Mouse (Mus musculus) skeletal muscle tissue, adult 2 months (tissue): Measurements from ENCODE around the gene Pecam1.
"Not testable (repeated sequence)": the region's sequence is repeated elsewhere in the genome, so short reads cannot be mapped to it uniquely, and the experiment has no call there.

Experiments used
- DNase-seq: peaks from one replicate; pipeline ENCODE4 v3.0.0-alpha.2; 2012; ENCODE audit warnings: low read depth, low spot score

The Pecam1 gene

DNA sequence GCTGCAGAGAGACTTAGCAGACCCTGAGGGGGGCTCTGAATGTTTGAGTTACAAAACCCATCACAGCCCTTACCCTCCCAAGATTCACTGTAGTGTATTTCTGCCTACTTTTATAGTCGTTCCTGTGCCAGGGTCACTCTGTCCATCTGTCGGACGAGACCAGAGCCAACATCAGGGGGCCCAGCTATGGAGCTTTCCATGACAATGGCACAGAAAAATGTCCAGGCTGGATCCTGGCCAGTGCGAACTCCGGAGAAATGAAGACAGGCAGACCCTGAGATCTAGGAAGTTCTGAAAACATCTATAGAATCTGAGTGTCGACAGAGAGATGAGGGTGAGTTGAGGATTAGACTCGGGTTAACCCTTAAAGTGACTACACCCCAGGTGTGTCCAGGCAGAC lies 82.1 kb downstream of the Pecam1 start:
- no peak for DNase-seq

DNA sequence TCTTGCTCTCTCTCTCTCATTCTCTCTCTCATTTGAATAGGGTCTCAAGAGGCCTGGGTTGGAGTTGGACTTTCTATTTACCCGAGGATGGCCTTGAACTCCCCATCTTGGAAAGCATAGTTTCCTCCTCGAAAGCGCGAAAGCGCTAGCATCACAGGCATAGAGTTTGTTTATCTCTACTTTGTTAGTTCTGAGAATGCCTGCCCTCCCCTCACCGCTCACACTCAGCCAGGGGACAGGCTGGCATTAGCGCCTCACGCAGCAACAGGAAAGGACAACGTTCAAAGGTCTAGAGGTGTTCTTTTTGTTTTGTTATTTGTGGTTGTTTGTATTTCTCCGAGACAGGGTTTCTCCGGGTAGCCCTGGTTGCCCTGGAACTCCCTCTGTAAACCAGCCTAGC lies 82.6 kb downstream of the Pecam1 start:
- DNase-seq = no peak

DNA sequence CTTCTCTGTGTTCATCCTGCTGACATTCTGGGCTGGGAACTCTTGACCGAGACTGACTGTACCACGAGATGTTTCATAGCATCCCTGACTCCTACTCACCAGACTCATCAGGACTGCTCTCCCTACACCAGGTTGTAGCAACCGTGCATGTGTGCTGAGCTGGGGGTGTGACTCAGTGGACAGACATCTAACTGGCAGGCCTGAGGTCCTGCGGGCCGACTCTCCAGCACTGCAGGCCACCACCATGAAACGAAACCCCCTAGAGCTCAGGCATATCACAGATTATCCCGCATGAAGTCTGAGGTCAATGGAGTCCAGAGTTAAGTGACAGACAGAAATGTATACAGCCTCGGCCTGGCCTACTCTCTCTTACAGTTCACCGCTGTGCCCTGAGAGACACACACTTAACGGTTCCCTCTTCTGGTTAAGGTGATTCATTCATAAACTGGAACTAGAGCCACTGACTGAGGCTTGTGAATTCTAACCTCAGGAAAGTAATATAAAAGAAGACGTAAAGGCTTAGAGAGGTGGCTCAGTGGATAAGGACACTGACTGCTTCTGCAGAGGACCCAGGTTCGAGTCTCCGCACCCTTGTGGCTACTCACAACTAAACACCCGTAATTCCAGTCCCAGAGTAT lies 83.8 kb downstream of the Pecam1 start:
- DNase-seq = no peak

DNA sequence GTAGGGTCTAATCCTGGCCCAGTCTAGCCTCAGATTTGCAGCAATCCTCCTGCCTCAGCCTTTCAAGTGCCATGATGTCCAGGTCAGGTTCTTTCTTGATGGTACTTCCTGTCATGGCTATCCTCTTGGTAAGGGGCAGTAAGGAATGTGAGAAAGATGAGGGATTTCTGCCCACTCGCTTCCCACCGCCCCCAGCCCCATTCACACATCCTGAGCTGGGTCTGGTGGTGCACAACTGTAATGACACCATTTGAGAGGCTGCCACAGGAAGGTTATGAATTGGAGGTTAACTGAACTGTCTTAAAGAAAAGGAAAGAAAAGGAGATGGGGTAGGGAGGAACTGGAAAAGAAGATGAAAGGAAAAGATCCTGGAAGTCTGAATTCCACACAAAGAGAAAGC lies 84.6 kb downstream of the Pecam1 start:
- no peak for DNase-seq

DNA sequence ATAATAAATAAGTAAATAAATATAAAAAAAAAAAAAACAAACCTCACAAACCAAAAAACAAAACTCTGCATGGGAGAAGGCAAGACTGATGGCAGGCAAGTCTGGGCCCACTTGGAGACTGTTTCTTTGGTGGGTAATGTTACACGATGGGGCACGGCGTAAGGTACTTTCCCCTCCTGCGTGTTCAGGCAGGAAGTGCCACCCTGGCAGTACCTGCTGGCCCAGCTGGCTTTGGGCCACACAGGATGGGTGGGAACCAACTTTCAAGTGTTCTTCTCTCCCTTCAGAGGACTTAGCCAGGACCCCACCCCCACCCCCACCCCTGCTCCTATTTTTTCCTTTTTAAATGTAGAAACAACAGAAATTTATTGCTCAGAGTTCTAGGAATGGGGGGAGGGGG lies 85.1 kb downstream of the Pecam1 start:
- no peak for DNase-seq

DNA sequence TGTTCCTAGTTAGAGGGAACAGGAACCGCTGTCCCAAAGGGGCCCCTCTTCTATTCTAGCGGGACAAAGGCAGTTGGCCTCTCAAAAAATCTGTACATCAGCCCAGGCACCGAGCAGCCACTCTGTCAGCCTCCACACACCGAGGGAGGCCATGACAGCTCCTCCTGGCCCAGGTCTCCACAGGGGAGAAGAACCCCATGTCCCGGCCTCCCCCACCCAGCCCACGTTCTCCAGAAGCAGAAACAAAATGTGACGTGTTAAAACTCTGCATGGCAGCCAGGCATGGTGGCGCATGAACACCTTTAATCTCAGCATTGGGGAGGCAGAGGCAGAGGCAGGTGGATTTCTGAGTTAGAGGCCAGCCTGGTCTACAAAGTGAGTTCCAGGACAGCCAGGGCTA lies 85.7 kb downstream of the Pecam1 start:
- DNase-seq = no peak

DNA sequence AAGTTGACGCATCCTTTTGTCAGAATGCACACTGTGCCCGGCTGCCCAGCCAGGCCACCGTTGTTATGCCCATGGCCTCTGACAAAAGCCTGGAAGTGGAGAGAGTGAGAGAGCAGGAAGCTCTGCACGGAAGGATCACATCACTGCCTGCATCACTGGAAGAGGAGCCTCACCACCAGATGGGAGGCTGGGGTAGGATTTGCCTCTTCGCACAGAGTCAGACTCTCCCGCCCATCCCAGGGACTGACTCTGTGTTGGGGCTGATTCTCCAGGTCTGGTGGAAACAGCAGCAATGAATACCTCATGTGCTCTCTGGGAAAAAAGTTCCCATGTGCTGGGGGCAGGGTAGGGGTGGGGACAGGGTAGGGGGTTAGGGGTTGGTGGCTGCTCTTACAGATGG lies 86.6 kb downstream of the Pecam1 start:
- DNase-seq = no peak

DNA sequence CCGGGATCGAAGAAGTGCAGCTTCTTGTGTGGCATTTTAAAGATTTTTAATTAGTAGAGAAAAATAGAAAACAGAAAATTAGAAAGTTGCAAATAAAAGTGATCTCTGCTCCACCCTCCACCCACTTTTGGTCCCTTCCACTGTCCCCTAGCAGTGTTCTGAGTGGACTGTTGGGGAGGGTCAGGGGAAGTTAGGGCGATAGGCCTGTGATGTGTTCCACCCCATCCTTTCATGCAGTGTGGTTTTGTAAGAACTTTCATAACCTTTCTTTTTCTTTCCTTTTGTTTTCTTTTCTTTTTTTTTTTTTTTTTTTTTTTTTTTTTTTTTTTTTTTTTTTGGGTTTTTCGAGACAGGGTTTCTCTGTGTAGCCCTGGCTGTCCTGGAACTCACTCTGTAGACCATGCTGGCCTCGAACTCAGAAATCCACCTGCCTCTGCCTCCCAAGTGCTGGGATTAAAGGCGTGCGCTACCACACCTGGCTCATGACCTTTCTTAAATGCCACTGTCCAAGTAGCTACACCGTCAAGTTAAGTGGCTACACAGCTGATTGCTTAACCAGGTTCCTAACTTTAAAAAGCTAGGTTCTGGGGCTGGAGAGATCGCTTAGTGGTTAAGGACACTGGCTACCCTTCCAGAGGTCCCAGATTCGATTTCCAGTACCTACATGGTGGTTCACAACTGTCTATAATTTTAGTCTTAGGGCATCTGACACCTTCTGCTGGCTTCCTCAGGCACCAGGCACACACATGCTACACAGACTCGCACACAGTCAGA lies 87.6 kb downstream of the Pecam1 start:
- DNase-seq = no peak

DNA sequence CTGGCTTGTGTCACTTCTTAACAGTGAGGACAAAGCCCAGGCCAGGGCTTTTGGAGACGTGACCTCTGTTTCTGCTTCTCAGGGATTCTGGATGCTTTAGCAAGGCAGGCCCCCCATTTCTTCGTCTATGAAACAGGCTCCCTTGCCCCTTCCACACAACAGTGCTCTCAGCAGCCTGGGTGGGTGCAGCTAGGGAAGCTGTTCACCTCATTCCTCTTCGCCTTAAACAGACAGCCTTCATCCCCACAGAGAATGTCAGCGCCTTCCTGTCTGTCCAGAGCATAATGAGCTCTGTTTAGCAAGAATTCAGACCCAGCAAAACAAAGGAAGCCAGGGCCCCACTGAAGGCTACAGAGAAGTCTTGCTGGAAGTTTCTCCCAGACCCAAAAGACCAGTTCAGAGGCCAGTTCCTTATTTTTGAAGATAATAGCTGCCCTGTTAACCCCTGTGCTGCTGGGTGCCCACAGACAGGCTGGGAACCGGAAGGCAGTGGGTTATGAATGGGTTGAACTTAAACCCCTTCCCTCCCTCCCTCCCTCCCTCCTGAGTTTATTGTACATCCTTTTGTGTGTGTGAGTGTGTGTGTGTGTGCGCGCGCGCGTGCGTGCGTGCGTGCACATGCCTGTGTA lies 89.9 kb downstream of the Pecam1 start:
- no peak for DNase-seq

DNA sequence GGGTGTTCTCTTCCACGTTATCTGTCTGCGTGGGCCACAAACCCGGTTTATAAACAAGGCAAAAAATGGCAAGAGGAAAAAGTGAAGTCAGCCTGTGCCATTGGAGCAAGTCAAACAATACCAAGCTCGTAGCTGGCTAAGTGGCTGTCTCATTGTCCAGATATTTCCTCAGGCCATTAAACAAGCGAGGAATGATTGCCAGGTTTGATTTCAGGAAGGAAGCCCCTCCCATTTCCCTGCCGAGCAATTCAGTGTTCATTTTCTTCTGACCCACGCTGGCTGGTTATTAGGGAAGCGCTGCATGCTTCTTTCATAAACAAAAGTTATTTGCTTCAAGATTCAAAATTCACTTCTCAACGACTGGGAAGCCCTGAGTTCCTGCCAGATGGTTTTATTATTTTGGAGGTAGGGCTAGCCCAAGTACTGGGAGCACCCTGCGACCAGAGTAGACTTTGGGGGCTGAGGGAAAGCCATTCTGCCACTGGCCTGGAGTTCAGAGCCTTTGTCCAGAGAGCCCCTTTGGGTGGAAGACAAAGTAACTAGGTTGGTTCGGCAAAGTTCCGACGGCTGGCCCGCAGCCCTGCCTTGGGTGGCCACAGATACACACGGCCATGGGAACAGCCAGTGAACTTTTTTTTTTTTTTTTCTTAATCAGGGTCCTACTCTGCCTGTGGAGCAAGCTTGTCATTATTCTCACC lies 90.7 kb downstream of the Pecam1 start:
- peak; percentile 60 for DNase-seq

DNA sequence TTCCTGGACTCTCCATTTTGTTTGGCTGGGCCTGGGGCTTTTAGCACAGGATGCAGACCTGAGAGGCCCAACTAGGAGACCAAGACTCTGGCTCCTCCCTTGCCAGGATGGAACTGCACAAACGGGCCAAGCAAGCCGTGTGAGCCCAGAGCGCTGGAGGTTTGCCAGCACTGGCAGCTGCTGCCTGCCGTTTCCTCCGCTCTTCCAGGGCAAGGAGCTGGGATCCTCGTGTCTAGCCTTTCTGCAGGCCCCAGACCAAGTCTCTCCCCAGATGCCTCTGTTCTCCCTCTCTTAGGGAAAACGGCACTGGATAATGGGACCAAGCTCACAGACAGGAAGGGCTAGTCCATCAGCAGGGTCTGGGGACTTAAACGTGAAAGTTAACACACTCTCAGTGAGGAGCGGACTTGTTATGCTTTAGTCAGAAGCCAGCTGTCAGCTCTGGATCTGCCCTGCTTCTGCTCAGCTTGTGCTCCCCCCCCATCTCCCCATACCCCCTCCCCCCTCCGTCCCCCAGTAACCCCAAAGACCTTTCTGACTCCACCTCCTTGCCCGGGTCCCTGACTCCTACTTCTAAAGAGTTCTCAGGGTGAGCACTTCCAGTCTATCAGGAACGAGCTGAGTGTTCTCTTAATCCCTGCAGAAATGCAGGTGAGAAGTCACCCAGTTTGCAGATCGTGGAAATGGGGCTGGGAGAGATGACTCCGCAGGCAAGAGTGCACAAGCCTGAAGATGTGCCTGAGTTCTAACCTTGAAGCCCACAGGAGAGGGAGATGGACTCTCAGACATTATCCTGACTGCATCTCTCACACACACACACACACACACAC lies 92.2 kb downstream of the Pecam1 start:
- DNase-seq = peak; percentile 96

DNA sequence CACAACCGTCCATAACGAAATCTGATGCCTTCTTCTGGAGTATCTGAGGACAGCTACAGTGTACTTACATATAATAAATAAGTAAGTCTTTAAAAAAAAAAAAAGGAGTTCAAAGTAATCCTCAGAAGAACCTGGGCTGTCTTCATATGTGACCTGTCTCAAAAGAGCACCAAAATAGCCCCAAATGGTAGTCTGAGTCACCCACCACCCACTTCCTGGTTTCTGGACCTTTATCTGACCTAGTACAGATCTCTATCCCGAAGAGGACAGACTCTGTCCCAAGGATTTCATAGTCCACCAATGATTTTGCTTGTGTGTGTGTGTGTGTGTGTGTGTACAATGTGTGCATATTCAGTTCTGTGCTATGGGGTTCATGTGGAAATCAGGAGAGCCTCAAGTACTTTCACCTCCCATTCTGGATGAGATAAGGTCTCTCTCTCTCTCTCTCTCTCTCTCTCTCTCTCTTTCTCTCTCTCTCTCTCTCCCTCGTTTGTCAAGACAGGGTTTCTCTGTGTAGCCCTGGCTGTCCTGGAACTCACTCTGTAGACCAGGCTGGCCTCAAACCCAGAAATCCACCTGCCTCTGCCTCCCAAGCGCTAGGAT lies 93.4 kb downstream of the Pecam1 start:
- not testable (repeated sequence) for DNase-seq

DNA sequence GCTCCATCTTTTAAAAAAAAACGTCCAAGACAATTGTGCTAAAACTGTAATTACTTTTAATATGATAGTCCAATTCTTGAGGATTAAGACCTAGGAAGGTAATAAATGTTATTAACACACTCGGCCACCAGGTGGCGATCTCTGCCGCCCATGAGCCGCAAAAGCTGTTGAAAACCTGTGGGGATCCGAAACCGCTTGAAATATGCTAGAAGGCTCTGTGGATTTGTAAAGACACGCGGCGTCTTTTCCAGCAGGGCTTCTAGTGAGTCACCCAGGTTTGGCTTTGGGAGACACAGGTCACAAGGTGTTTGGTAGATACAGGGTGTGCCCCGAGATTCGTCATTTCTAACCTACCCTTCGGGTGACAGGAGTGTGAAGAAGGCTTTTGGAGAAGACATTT lies 102.1 kb downstream of the Pecam1 start:
- DNase-seq = peak; percentile 63

DNA sequence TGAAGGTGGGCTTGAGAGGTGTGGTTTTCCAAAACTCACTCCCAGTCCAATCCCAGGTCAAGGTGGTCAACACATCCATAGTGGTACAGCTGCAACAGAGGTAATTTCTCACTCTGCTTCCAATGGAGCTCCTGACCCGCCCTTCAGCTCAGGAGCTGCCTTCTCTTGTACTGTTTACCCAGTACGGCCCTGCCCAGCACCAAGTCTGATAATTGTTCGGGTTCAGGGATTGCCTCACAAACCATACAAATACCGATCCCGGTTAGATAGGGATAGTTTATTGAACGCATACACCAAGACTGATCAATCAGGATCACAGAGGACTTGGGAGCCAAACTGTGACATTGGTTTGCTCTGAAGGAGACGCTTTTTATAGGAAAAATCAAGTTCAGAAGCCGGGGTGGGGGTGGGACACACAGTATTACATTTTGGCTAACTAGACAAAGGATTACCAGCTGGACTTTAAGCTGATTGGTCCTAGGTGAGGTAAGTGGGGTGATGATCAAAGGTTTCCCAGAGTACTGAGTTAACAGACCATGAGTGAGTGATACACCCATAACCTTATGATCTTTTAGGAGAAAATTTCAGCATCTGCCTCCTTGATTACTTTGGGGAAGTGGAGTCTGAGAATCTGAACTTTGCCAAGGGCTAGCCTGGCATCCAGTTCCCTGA lies 107.3 kb downstream of the Pecam1 start:
- DNase-seq = no peak

DNA sequence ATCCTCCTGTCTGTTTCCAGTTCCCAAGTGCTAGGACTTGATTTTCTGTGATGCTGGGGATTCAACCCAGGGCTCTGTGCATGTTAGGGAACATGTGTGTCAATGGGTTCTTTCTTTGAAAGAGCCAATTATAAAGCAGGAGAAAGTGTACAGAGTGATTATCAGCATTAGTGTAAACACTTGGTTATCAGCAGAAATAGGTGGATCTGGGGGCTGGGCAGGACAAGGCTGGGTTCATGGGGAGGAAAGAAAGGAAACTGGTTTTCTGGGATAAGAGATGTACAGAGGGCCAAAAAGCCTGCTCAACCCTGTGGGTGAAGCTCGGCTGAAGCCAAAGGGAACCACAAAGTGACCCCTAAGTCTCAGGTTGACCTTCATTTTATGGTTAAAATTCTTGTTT lies 108.8 kb downstream of the Pecam1 start:
- DNase-seq = no peak

DNA sequence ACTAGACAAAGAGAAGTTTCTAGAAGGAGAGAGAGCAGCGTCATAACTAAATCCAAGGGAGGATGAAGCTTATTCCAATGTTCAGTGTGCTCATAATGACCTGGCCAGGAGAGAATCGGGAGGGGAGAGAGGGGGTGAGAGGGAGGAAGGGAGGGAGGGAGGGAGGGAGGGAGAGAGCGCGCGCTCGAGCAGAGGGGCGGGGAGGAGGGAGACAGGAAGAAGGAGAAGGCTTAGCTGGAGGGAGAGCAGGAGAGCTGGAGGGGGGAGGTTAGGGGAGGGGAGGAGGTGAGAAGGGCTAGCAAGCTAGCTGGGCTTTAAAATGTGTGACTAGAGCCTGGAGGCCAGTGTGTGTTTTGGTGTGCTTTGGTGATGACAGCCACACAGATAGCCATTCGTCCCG lies 110.4 kb downstream of the Pecam1 start:
- DNase-seq = no peak

DNA sequence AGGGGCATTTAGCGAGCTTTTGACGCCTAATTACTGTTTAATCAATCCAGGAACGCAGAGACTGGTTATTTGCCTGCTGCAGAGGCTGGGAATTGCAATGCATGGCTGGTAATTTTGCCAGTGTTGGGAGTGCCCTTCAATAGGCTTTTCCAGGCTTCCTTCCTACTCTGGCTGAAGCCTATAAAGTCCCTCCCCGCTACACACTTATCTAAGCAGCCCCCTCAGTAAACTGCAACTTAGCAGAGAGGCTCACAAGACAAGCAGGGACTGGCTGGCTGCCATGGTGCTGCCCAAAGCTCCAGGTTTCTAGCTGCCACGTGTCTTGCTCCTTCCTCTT lies 111.1 kb downstream of the Pecam1 start:
- no peak for DNase-seq

DNA sequence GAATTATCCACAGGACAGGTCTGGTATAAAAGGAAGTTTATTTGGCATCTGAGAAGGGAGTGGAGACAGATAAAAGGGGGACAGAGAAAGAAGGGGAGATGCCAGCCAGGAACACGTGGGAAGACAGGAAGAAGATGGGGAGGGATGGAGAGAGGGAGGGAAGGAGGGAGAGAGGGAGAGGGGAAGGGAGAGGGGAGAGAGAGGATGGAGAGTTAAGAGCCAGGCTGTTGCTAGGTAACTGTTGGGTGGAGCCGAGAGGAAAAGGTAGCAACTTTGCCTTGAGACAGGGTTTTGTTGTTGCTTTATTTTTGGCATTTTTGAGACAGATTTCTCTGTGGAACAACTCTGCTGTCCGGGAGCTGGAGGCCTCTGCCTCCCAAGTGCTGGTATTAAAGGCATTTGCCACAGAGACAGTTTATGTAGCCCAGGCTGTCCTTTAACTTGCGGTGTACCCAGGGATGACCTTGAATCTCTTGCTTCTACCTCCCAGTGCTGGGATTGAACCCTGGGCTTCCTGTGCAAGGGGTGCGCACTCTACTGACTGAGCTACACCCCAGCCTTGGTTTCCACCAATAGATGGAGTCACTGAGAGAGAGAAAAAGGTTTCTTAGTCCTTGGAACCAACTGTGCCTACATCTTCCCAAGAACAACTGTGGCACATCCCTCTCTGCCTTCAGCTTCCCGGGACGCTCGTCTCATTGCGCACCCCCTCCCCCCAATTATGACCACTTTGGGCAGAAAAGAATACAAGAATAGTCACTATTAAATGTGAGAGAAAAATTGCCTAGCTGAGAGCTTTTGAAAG lies 111.7 kb downstream of the Pecam1 start:
- no peak for DNase-seq

DNA sequence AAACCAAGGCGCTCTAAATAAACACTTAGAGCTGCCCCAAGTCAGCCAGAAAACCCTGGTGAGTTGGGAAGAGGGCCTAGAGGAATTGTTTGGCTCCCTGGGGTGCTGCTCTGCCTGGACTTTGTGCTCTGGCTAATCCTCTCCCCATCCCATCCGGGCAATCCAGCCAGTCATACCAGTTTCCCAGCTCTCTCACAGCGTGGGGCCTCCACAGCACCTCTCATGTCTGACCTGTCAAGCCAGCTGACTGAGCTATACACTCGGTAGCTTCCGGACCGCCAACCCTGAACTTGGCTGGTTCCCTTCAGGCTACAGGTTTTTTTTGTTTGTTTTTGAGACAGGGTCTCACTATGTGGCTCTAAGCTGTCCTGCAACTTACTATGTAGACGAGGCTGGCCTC lies 112.7 kb downstream of the Pecam1 start:
- no peak for DNase-seq

DNA sequence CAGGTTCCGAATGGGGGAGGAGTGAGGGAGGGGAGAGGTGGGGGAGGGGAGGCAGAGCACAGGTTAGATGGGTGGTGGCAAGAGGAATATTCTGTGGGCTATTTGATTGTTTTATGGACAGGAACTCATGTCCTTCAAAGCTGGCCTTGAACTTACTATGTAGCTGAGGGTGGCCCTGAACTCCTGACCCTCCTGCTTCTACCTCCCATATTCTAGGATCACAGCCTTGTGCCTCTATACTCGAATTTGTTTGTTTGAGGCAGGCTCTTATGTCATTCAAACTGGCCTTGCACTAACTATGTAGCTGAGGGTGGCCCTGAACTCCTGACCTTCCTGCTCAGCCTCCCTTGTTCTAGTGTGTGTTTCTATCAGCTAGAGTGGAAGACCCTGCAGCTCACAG lies 114.5 kb downstream of the Pecam1 start:
- no peak for DNase-seq
